ENCODE assay signal across 15 mouse cellular contexts in the genomic region with DNA sequence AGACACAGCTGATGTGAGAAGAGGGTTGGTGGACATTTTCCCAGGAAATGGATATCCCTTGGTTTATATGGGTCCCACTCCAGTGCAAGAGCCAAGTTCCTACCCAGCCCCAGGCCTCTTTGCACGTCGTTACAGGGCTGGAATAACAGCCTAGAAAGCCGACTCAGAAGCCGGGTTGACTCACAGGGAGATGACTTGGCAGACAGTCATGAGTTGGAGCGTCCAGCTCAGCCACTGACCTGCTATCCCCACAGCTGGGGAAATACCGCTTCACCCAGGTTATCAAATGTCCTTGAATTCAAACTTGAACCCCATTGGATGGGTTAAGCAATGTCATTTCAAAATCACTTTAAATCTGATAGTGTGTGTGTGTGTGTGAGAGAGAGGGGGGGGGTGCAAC. TPM values are rescaled to one million over a fixed set of nuclear protein-coding genes. Genes with fewer than 3 reads are reported as not detected.
A peak's percentile ranks its signal among the peaks of the same experiment; 100 is the strongest.
DNase-seq lines count a peak whose midpoint lies in the region; ATAC-seq and TF ChIP-seq lines count a peak whose summit lies in the region.
"Had no signal": no experiment of that assay in that cellular context is flagged by ENCODE, and none has a peak within 500 bp of the region (broad histone marks: within the 10 kb centered on the region; RNA-seq: fewer than 3 reads in every experiment).

No protein-coding gene starts in this region.

- TF ChIP-seq EP300 in lung, postnatal 0 days (IDR thresholded peaks at IDR 0.05): no peak

- no peak overlapping the region for H3K4me2 ChIP-seq in lung, postnatal 0 days (replicated peaks; ENCODE audit: low read depth, low read length)
- H3K4me2 ChIP-seq: neural tube, embryonic 13.5 days had no signal

- H3K4me1 ChIP-seq in lung, postnatal 0 days (ENCODE audit: insufficient read depth, low read depth, low read length): no peaks in the 10 kb centered on the region

- no peak overlapping the region for H3K9ac ChIP-seq in lung, postnatal 0 days (replicated peaks; ENCODE audit: low read depth)
- H3K9ac ChIP-seq: liver, embryonic 14.5 days; neural tube, embryonic 13.5 days had no signal

- H3K9me3 ChIP-seq in lung, postnatal 0 days (ENCODE audit: low read length): no peaks in the 10 kb centered on the region
- H3K9me3 ChIP-seq: neural tube, embryonic 13.5 days had no signal

- H3K36me3 ChIP-seq in lung, postnatal 0 days (ENCODE audit: insufficient read depth, low read length): no peaks in the 10 kb centered on the region
- H3K36me3 ChIP-seq: neural tube, embryonic 13.5 days had no signal

- no peak for ATAC-seq in lung, postnatal 0 days
- ATAC-seq: forebrain, embryonic 14.5 days; inflammation-experienced regulatory T-cells, adult 6 months had no signal

- H3K27ac ChIP-seq in lung, postnatal 0 days (ENCODE audit: low read length): no peak overlapping the region
- H3K27ac ChIP-seq: layer of hippocampus, adult 2 months; liver, embryonic 14.5 days; neural tube, embryonic 13.5 days had no signal

- WGBS in lung, postnatal 0 days: 47% methylated on average over 6 of the region's 6 CpGs

- DNase-seq in cerebellum, adult 9-11 months: peak; percentile 29
- no peak for DNase-seq in cerebellum, adult 18-20 months
- peak; percentile 48 for DNase-seq in lung, postnatal 0 days (ENCODE audit: low spot score)
- no peak for DNase-seq in lung, postnatal 36 days
- peak; percentile 70 for DNase-seq in adrenal gland, postnatal 14 days
- peak; percentile 77 for DNase-seq in skeletal muscle tissue, adult 2 months (ENCODE audit: low read depth, low spot score)
- no peak for DNase-seq in layer of hippocampus, postnatal 10 days (ENCODE audit: low spot score in 2 of 2)
- DNase-seq in testis, postnatal 10 days (ENCODE audit: low spot score): no peak
- DNase-seq: thymus, postnatal 4 days had no signal

- no peak overlapping the region for H3K4me3 ChIP-seq in lung, postnatal 0 days (ENCODE audit: low read depth, low read length)
- H3K4me3 ChIP-seq: layer of hippocampus, adult 2 months; neural tube, embryonic 13.5 days had no signal

- no peak for TF ChIP-seq CTCF in lung, postnatal 0 days (IDR thresholded peaks at IDR 0.05)

- H3K27me3 ChIP-seq in lung, postnatal 0 days (replicated peaks; ENCODE audit: insufficient read depth, low read length): no peaks in the 10 kb centered on the region
- H3K27me3 ChIP-seq: neural tube, embryonic 13.5 days had no signal

RNA-seq across cellular contexts. Expression of gene Gna13, which starts 29.9 kb away (rescaled TPM):
- polyA plus RNA-seq in lung, postnatal 0 days (2015; fragmentation: Nextera tagmentation; extraction: Ambion mirVana): 57.7 and 69.7 TPM in 2 replicates
- 61.7 and 65.3 TPM in 2 replicates for total RNA-seq in adrenal gland, postnatal 14 days (2021)
- 10 to 100 TPM; 58.9 to 61.5 TPM for total RNA-seq in layer of hippocampus, postnatal 10 days (2021)

RNA-seq across cellular contexts. Expression of gene Rgs9, which starts 34.8 kb away (rescaled TPM):
- polyA plus RNA-seq in lung, postnatal 0 days (2015; fragmentation: Nextera tagmentation; extraction: Ambion mirVana): 3.0 TPM in 2 replicates
- total RNA-seq in adrenal gland, postnatal 14 days (2021): 4.5 and 7.4 TPM in 2 replicates
- 10 to 100 TPM; 20.8 to 23.9 TPM for total RNA-seq in layer of hippocampus, postnatal 10 days (2021)
- total RNA-seq: MEL had no signal

Comparison
In these comparisons a context has a peak if more than half of its experiments do, and no peak if none do; other contexts are left out.
1. DNase-seq: peak in cerebellum, adult 9-11 months (single experiment), lung, postnatal 0 days (single experiment), adrenal gland, postnatal 14 days (single experiment) and skeletal muscle tissue, adult 2 months (single experiment); none in cerebellum, adult 18-20 months (0 of 2), lung, postnatal 36 days (single experiment), layer of hippocampus, postnatal 10 days (0 of 2) and testis, postnatal 10 days (single experiment).